Mouse (Mus musculus) kidney, adult 2 months (tissue): Measurements from ENCODE around the gene Synpo2l.

Source experiments
- CTCF ChIP-seq: fragments of 200-500 bp; conservative IDR thresholded peaks from 2 replicates; pipeline ENCODE4 v1.5.1; 2011; ENCODE audit warnings: low read depth, mild to moderate bottlenecking, control low read depth, low read length, moderate library complexity, mixed read lengths; ENCODE audit not compliant: insufficient read depth, insufficient read length
- POLR2A ChIP-seq: fragments of 200-500 bp; IDR thresholded peaks from one replicate; pipeline ENCODE4 v1.6.1; 2011; ENCODE audit warnings: low read depth, low read length, control low read depth

GRCm38 (mm10) chr14:20664436-20664835 is 3.7 kb downstream of the Synpo2l start:
- TF ChIP-seq CTCF (no peak), POLR2A (no peak)
